26 mouse cellular contexts compared by ENCODE assay signal in the genomic region with DNA sequence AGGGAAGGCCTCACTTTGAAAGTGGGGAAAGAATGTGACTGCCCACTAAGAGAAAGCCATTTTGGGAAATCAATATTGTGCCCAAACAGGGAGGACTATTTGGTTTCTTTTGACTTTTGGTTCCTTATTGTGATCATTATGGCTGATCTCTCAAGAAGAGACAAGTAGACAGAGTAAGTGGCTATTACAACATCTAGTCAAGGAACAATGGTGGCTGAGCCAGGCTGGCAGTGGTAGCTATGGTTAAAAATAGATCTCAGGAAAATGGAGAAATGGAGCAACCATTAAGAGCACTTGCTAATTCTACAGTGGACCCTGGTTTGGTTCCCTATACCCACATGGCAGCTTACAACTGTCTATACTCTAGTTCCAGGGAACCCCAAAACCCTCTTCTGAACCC.
DNase-seq lines count a peak whose midpoint lies in the region; ATAC-seq and TF ChIP-seq lines count a peak whose summit lies in the region.
"Had no signal": no experiment of that assay in that cellular context is flagged by ENCODE, and none has a peak within 500 bp of the region (broad histone marks: within the 10 kb centered on the region; RNA-seq: fewer than 3 reads in every experiment).

No protein-coding gene starts in this region.

- no peak overlapping the region for H3K4me3 ChIP-seq in macrophage (ENCODE audit: inconsistent target)
- H3K4me3 ChIP-seq in left cerebral cortex, adult 2 months = no peak overlapping the region
- H3K4me3 ChIP-seq in midbrain, embryonic 11.5 days (ENCODE audit: low read depth, low read length) = no peak overlapping the region
- H3K4me3 ChIP-seq: embryonic facial prominence, embryonic 12.5 days; embryonic facial prominence, embryonic 15.5 days; gastrocnemius, adult 2 months; heart, adult 2 months; heart, embryonic 10.5 days; heart, embryonic 13.5 days; hindbrain, embryonic 12.5 days; hindbrain, embryonic 15.5 days had no signal

- no peaks in the 10 kb centered on the region for H3K27me3 ChIP-seq in midbrain, embryonic 11.5 days (ENCODE audit: control insufficient read depth, insufficient read depth, low read length)
- H3K27me3 ChIP-seq: CH12.LX; embryonic facial prominence, embryonic 12.5 days; embryonic facial prominence, embryonic 15.5 days; heart, embryonic 13.5 days; hindbrain, embryonic 12.5 days; hindbrain, embryonic 15.5 days had no signal

- H3K4me1 ChIP-seq in midbrain, embryonic 11.5 days (ENCODE audit: control insufficient read depth, insufficient read depth, low read length) = no peaks in the 10 kb centered on the region
- H3K4me1 ChIP-seq: embryonic facial prominence, embryonic 12.5 days; embryonic facial prominence, embryonic 15.5 days; heart, embryonic 10.5 days; heart, embryonic 13.5 days; hindbrain, embryonic 12.5 days; hindbrain, embryonic 15.5 days had no signal

- H3K79me2 ChIP-seq in macrophage (ENCODE audit: inconsistent target) = no peaks in the 10 kb centered on the region

- TF ChIP-seq CTCF in left cerebral cortex, adult 2 months (IDR thresholded peaks at IDR 0.05) = no peak

- ATAC-seq in monocyte, adult 5-6 weeks (replicated peaks; ENCODE audit: insufficient number of reproducible peaks, low FRiP score, low TSS enrichment, poor library complexity, severe bottlenecking) = peak; percentile 61; the same call in 1 of the 2 replicates
- no peak for ATAC-seq in midbrain, embryonic 11.5 days (ENCODE audit: low FRiP score)
- ATAC-seq: forebrain, embryonic 14.5 days; forebrain, postnatal 0 days had no signal

- peak; percentile 7 to 12 for DNase-seq in heart, adult 18-20 months
- DNase-seq in heart, postnatal 25 days (ENCODE audit: low spot score) = no peak
- DNase-seq in left cerebral cortex, adult 2 months (ENCODE audit: extremely low spot score in 1 of 2, low spot score in 2 of 2) = no peak
- DNase-seq in midbrain, embryonic 11.5 days (ENCODE audit: low spot score, missing footprints) = no peak
- DNase-seq: adrenal gland, adult 2 months; adrenal gland, postnatal 14 days; B cell, adult 2 months; cerebellum, adult 11-12 months; cerebellum, adult 8-10 months; cerebellum, postnatal 14 days; forebrain, postnatal 0 days; gastrocnemius, adult 2 months; gastrocnemius, postnatal 14 days; heart, adult 2 months; heart, postnatal 14 days had no signal

- no peaks in the 10 kb centered on the region for H3K9me3 ChIP-seq in midbrain, embryonic 11.5 days (ENCODE audit: control insufficient read depth, low read length)
- H3K9me3 ChIP-seq: embryonic facial prominence, embryonic 15.5 days; G1E; heart, embryonic 10.5 days; heart, embryonic 13.5 days; hindbrain, embryonic 12.5 days; hindbrain, embryonic 15.5 days had no signal

- intact Hi-C loops in heart, postnatal 25 days (cut with DNase I) = no loop called here
- intact Hi-C loops in left cerebral cortex, adult 2 months (cut with DNase I) = no loop called here

- no peak overlapping the region for H3K4me2 ChIP-seq in midbrain, embryonic 11.5 days
- H3K4me2 ChIP-seq: embryonic facial prominence, embryonic 12.5 days; embryonic facial prominence, embryonic 15.5 days; heart, embryonic 13.5 days; hindbrain, embryonic 12.5 days; hindbrain, embryonic 15.5 days had no signal

- no peaks in the 10 kb centered on the region for H3K36me3 ChIP-seq in macrophage (ENCODE audit: inconsistent target)
- no peaks in the 10 kb centered on the region for H3K36me3 ChIP-seq in midbrain, embryonic 11.5 days (ENCODE audit: control insufficient read depth, insufficient read depth, low read length)
- H3K36me3 ChIP-seq: embryonic facial prominence, embryonic 12.5 days; embryonic facial prominence, embryonic 15.5 days; G1E; heart, embryonic 10.5 days; heart, embryonic 13.5 days; hindbrain, embryonic 12.5 days; hindbrain, embryonic 15.5 days had no signal

- H3K27ac ChIP-seq in macrophage = peak overlapping the region; percentile 0; the same call in 1 of the 2 replicates
- H3K27ac ChIP-seq in left cerebral cortex, adult 2 months = no peak overlapping the region
- no peak overlapping the region for H3K27ac ChIP-seq in midbrain, embryonic 11.5 days (ENCODE audit: low read depth, low read length)
- H3K27ac ChIP-seq: embryonic facial prominence, embryonic 12.5 days; embryonic facial prominence, embryonic 15.5 days; gastrocnemius, adult 2 months; heart, adult 2 months; heart, embryonic 10.5 days; heart, embryonic 13.5 days; hindbrain, embryonic 12.5 days; hindbrain, embryonic 15.5 days had no signal

- no peak overlapping the region for H3K9ac ChIP-seq in midbrain, embryonic 11.5 days (ENCODE audit: low read length)
- H3K9ac ChIP-seq: embryonic facial prominence, embryonic 12.5 days; embryonic facial prominence, embryonic 15.5 days; forebrain, postnatal 0 days; heart, embryonic 13.5 days; hindbrain, embryonic 12.5 days; hindbrain, embryonic 15.5 days had no signal

Comparison
In these comparisons a context has a peak if more than half of its experiments do, and no peak if none do; other contexts are left out.
1. DNase-seq: peak in heart, adult 18-20 months (2 of 2); none in heart, postnatal 25 days (single experiment), left cerebral cortex, adult 2 months (0 of 2) and midbrain, embryonic 11.5 days (single experiment).